Mouse (Mus musculus): ENCODE measurements around the gene Lrig1. TPM values are rescaled to one million over a fixed set of nuclear protein-coding genes. Genes with fewer than 3 reads are reported as not detected.

Lrig1 gene
- polyA plus RNA-seq, 1 experiment: 62.1 TPM

DNA sequence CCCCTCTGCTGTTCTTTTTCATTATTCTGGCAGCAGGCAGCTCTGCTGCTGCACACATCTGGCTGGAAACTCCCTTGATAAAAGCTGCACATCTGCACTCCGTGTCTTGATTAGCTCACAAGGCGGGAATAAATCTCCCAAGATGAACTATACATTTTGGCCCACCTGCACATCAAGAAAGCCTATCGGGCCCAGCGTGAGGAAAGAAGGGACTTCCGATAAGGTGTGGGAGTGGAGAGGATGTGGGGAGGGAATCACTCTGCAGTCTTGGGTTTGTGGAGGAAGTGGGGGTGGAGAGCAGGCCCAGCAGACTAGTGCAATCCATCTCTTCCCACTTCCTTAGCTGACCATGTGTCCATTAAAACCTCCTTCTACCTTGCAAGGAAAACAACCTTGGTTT, 74.1 kb downstream of the Lrig1 start:
- Histone ChIP-seq H3K36me3 (ENCODE audit: control insufficient read depth, insufficient read depth, low read length) (peaks cover 30% of the 10 kb centered on the region), H3K27me3 (ENCODE audit: control insufficient read depth, insufficient read depth, low read length) (no peaks in the 10 kb centered on the region), H3K4me3 (ENCODE audit: control insufficient read depth, insufficient read depth, low read length) (no peak overlapping the region), H3K27ac (ENCODE audit: control insufficient read depth, insufficient read depth, low read length) (no peak overlapping the region), H3K4me1 (replicated peaks; ENCODE audit: control insufficient read depth, insufficient read depth, low read length) (peaks cover 19% of the 10 kb centered on the region)
- TF ChIP-seq POLR2A (IDR thresholded peaks at IDR 0.05; ENCODE audit: control insufficient read depth, extremely low read depth, insufficient read depth, low read length, poor library complexity): no peak
- no peak for TF ChIP-seq CTCF (IDR thresholded peaks at IDR 0.05; ENCODE audit: borderline replicate concordance, control insufficient read depth, extremely low read depth, insufficient read depth, low read length, poor library complexity)
- peak; percentile 37 for DNase-seq
- WGBS: 18% methylated on average over 5 of the region's 5 CpGs

DNA sequence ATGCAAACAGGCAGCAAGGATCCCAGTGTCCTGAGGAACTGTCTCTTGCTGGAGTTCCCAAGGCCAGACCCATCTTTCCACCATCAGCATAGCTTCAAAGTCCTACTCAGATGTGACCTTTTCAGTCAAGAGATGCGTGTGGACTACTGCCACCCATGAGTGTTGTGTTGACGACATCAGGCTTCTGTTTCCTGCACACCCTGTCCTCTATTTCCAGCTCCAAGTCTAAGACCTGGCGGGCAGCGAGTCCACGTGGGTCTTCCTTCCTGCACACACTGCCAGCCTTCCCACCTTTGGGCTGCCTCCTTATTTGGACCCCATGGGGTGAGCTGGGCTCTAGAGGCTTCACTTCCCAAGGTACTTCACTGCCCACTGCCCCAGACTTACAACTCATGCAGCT, 75.4 kb downstream of the Lrig1 start:
- H3K27me3 ChIP-seq (ENCODE audit: control insufficient read depth, insufficient read depth, low read length): no peaks in the 10 kb centered on the region
- peaks cover 42% of the 10 kb centered on the region for H3K36me3 ChIP-seq (ENCODE audit: control insufficient read depth, insufficient read depth, low read length)
- TF ChIP-seq CTCF (IDR thresholded peaks at IDR 0.05; ENCODE audit: borderline replicate concordance, control insufficient read depth, extremely low read depth, insufficient read depth, low read length, poor library complexity) (no peak), POLR2A (IDR thresholded peaks at IDR 0.05; ENCODE audit: control insufficient read depth, extremely low read depth, insufficient read depth, low read length, poor library complexity) (no peak)
- H3K27ac ChIP-seq (ENCODE audit: control insufficient read depth, insufficient read depth, low read length): no peak overlapping the region
- H3K4me1 ChIP-seq (replicated peaks; ENCODE audit: control insufficient read depth, insufficient read depth, low read length): peaks cover 13% of the 10 kb centered on the region
- DNase-seq: no peak
- no peak overlapping the region for H3K4me3 ChIP-seq (ENCODE audit: control insufficient read depth, insufficient read depth, low read length)
- WGBS: 93% methylated on average over 5 of the region's 5 CpGs

DNA sequence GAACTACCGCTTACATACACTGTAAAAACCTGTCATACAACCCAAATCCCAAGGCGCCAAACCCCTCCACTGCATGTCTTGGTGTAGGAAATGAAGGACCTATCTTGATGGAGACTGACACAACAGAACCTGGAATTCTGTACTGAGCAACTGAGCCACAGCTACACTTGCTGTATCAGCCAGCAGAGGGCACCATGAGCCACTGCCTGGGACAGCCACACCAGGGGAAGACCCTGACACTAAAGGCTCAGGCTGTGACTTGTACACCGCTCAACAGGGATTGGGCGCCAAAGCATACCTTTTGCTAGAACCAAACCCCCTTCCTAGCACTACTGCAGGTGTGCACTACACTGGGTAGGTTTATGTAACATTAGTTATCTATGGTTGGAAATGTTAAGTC, 77.0 kb downstream of the Lrig1 start:
- TF ChIP-seq CTCF (IDR thresholded peaks at IDR 0.05; ENCODE audit: borderline replicate concordance, control insufficient read depth, extremely low read depth, insufficient read depth, low read length, poor library complexity) (peak; percentile 77; the same call in 1 of the 2 replicates), POLR2A (IDR thresholded peaks at IDR 0.05; ENCODE audit: control insufficient read depth, extremely low read depth, insufficient read depth, low read length, poor library complexity) (no peak)
- WGBS: 84% methylated on average over 4 of the region's 4 CpGs
- H3K27me3 ChIP-seq (ENCODE audit: control insufficient read depth, insufficient read depth, low read length): no peaks in the 10 kb centered on the region

DNA sequence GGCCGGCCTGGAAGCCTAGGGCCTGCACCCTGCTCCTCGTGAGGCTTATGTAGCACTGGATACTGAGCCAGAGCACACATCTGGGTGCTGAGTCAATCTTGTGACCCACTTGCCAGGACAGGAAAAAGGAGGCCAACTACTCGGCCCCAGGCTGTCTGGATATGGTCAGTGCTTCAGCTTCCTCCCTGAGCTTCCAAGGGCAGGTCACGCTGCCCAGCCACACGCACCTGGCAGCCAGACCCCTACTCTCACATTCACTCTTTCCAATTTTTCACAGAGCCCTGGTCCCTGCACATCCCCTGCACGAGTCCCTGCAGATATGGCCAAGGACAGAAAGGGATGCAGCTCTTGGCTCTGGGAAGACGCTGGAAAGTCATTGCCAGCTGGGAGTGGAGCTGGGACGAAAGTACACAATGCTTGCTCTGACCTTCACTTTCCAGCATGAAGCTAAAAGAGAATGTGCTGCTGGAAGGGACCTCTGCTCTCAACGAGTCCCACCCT, 79.1 kb downstream of the Lrig1 start:
- no peak for DNase-seq
- Histone ChIP-seq H3K36me3 (ENCODE audit: control insufficient read depth, insufficient read depth, low read length) (peaks cover 42% of the 10 kb centered on the region), H3K27me3 (ENCODE audit: control insufficient read depth, insufficient read depth, low read length) (no peaks in the 10 kb centered on the region), H3K27ac (ENCODE audit: control insufficient read depth, insufficient read depth, low read length) (no peak overlapping the region), H3K4me1 (replicated peaks; ENCODE audit: control insufficient read depth, insufficient read depth, low read length) (peaks cover 5% of the 10 kb centered on the region), H3K4me3 (ENCODE audit: control insufficient read depth, insufficient read depth, low read length) (no peak overlapping the region)
- whole genome bisulfite sequencing: 93% methylated on average over 9 of the region's 9 CpGs
- TF ChIP-seq POLR2A (IDR thresholded peaks at IDR 0.05; ENCODE audit: control insufficient read depth, extremely low read depth, insufficient read depth, low read length, poor library complexity) (no peak), CTCF (IDR thresholded peaks at IDR 0.05; ENCODE audit: borderline replicate concordance, control insufficient read depth, extremely low read depth, insufficient read depth, low read length, poor library complexity) (no peak)

More for the DNA sequence above, 77.0 kb downstream of the Lrig1 start:
- Histone ChIP-seq H3K4me1 (replicated peaks; ENCODE audit: control insufficient read depth, insufficient read depth, low read length) (peaks cover 12% of the 10 kb centered on the region), H3K4me3 (ENCODE audit: control insufficient read depth, insufficient read depth, low read length) (no peak overlapping the region), H3K36me3 (ENCODE audit: control insufficient read depth, insufficient read depth, low read length) (peaks cover 42% of the 10 kb centered on the region), H3K27ac (ENCODE audit: control insufficient read depth, insufficient read depth, low read length) (no peak overlapping the region)
- DNase-seq: peak; percentile 82

DNA sequence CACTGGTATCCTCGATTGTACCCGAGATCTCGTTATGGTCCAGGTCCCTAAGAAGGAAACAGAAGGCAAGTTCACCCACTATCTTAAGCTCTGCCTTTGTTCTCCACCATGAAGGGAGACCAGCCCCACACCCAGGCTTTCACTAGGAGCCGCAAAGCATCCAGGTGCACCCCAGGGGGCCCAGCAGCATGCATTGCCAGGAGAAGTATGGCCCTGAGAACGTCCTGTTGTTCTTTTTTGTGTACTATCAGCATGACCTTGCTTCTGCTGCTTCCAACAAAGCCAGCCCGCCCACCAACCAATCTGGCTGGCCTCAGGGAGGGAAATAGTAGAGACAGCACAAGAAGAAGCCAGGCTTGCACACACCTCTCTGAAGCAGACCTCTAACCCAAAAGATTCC, 79.7 kb downstream of the Lrig1 start:
- peaks cover under 1% of the 10 kb centered on the region for H3K4me1 ChIP-seq (replicated peaks; ENCODE audit: control insufficient read depth, insufficient read depth, low read length)
- TF ChIP-seq CTCF (IDR thresholded peaks at IDR 0.05; ENCODE audit: borderline replicate concordance, control insufficient read depth, extremely low read depth, insufficient read depth, low read length, poor library complexity): no peak
- no peak for TF ChIP-seq POLR2A (IDR thresholded peaks at IDR 0.05; ENCODE audit: control insufficient read depth, extremely low read depth, insufficient read depth, low read length, poor library complexity)
- WGBS: 84% methylated on average over 6 of the region's 6 CpGs
- H3K27ac ChIP-seq (ENCODE audit: control insufficient read depth, insufficient read depth, low read length): no peak overlapping the region
- peaks cover 42% of the 10 kb centered on the region for H3K36me3 ChIP-seq (ENCODE audit: control insufficient read depth, insufficient read depth, low read length)
- no peaks in the 10 kb centered on the region for H3K27me3 ChIP-seq (ENCODE audit: control insufficient read depth, insufficient read depth, low read length)
- no peak overlapping the region for H3K4me3 ChIP-seq (ENCODE audit: control insufficient read depth, insufficient read depth, low read length)
- DNase-seq: no peak

DNA sequence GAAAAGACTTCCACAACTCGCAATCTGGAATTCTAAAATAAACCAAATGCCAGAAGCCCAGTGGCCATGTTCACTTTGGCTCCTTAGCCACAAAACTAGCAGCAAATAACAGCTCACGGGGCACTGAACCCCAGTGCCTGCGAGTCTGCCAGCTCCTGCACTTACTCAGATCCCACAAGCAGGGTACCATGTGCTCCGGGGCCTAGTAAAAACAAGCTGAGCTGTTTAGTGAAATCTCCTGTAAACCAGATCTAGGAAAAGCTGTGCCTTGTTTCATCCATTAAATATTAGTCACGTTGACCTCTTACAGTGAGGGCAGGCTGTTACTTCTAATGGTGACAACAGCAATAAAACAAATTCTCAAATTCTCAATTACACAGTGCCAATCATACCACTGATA, 81.3 kb downstream of the Lrig1 start:
- TF ChIP-seq POLR2A (IDR thresholded peaks at IDR 0.05; ENCODE audit: control insufficient read depth, extremely low read depth, insufficient read depth, low read length, poor library complexity): no peak
- TF ChIP-seq CTCF (IDR thresholded peaks at IDR 0.05; ENCODE audit: borderline replicate concordance, control insufficient read depth, extremely low read depth, insufficient read depth, low read length, poor library complexity): no peak
- DNase-seq: no peak

DNA sequence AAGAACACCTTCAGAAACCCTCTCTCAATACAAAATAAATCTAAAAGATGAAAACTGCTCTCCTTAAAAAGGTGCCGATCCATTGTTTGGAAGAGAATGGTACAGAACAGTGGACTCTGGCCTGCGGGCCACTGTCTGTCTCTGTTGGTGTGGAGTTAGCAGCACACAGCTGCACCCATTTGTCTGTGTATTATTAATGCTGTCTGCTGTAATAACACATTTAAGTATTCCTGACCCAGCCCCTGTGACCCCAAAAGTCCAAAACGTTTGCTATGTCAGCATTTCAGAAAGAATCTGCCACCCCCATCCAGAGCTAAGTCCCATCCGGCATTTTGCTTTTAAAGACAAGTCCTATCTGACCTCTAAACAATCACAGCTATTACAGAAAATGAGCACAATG, 84.0 kb downstream of the Lrig1 start:
- H3K36me3 ChIP-seq (ENCODE audit: control insufficient read depth, insufficient read depth, low read length): peaks cover 50% of the 10 kb centered on the region

More for the DNA sequence above, 81.3 kb downstream of the Lrig1 start:
- peaks cover 41% of the 10 kb centered on the region for H3K36me3 ChIP-seq (ENCODE audit: control insufficient read depth, insufficient read depth, low read length)
- WGBS: 96% methylated on average over 5 of the region's 5 CpGs
- H3K27ac ChIP-seq (ENCODE audit: control insufficient read depth, insufficient read depth, low read length): no peak overlapping the region
- H3K4me1 ChIP-seq (replicated peaks; ENCODE audit: control insufficient read depth, insufficient read depth, low read length): peaks cover 2% of the 10 kb centered on the region; the same call in 1 of the 2 replicates
- H3K4me3 ChIP-seq (ENCODE audit: control insufficient read depth, insufficient read depth, low read length): no peak overlapping the region
- H3K27me3 ChIP-seq (ENCODE audit: control insufficient read depth, insufficient read depth, low read length): no peaks in the 10 kb centered on the region

More for the DNA sequence above, 84.0 kb downstream of the Lrig1 start:
- Histone ChIP-seq H3K27me3 (ENCODE audit: control insufficient read depth, insufficient read depth, low read length) (no peaks in the 10 kb centered on the region), H3K27ac (ENCODE audit: control insufficient read depth, insufficient read depth, low read length) (no peak overlapping the region), H3K4me3 (ENCODE audit: control insufficient read depth, insufficient read depth, low read length) (no peak overlapping the region), H3K4me1 (replicated peaks; ENCODE audit: control insufficient read depth, insufficient read depth, low read length) (peaks cover 6% of the 10 kb centered on the region; the same call in 1 of the 2 replicates)
- no peak for TF ChIP-seq CTCF (IDR thresholded peaks at IDR 0.05; ENCODE audit: borderline replicate concordance, control insufficient read depth, extremely low read depth, insufficient read depth, low read length, poor library complexity)
- no peak for TF ChIP-seq POLR2A (IDR thresholded peaks at IDR 0.05; ENCODE audit: control insufficient read depth, extremely low read depth, insufficient read depth, low read length, poor library complexity)
- DNase-seq: no peak
- WGBS: 96% methylated on average over 4 of the region's 4 CpGs

Measured in thymus, adult 2 months (tissue).